Mouse (Mus musculus) bone marrow macrophage, adult 2 months (primary cell): Measurements from ENCODE around the gene Noxo1. TPM values are rescaled to one million over a fixed set of nuclear protein-coding genes. Genes with fewer than 3 reads are reported as not detected.
"Not testable (repeated sequence)": the region's sequence is repeated elsewhere in the genome, so short reads cannot be mapped to it uniquely, and the experiment has no call there.

Source experiments
- H3K27ac ChIP-seq: 2 replicates; pipeline ENCODE4 v1.5.1; 2012; ENCODE audit warnings: low read depth, low read length; ENCODE audit not compliant: insufficient read depth
- H3K4me1 ChIP-seq: 2 replicates; pipeline ENCODE4 v1.6.1; 2012; ENCODE audit warnings: low read length; ENCODE audit not compliant: control insufficient read depth, insufficient read depth
- H3K4me3 ChIP-seq: 2 replicates; pipeline ENCODE4 v1.5.1; 2012; ENCODE audit warnings: mild to moderate bottlenecking, low read length, moderate library complexity; ENCODE audit not compliant: insufficient read depth
- CTCF ChIP-seq: IDR thresholded peaks from 2 replicates; pipeline ENCODE4 v1.5.1; 2012; ENCODE audit warnings: low read depth, mild to moderate bottlenecking, low read length, moderate library complexity
- POLR2A ChIP-seq: IDR thresholded peaks from 2 replicates; pipeline ENCODE4 v1.6.1; 2012; ENCODE audit warnings: mild to moderate bottlenecking, low read depth, low read length, borderline replicate concordance
- polyA plus RNA-seq: library from polyadenylated mRNA; stranded (reverse); fragments of >200 nt; gene quantifications from 2 replicates; pipeline ENCODE4 v1.2.4, GENCODE M21; 2012; ENCODE audit not compliant: missing spikeins, insufficient read depth, insufficient read length

The Noxo1 gene
- polyA plus RNA-seq, 1 experiment: 6.0 TPM

- peaks cover 5% of the 10 kb centered on the region; the same call in 1 of the 2 replicates for H3K4me1 ChIP-seq
- TF ChIP-seq CTCF: no peak
- peak; percentile 82 for TF ChIP-seq POLR2A
- H3K4me3 ChIP-seq: peak overlapping the region; percentile 73
- H3K27ac ChIP-seq: peak overlapping the region; percentile 67
Observed at GRCm38 (mm10) chr17:24719494-24720222, 23.6 kb downstream of the Noxo1 start.

- Histone ChIP-seq H3K4me3 (peak overlapping the region; percentile 67), H3K27ac (peak overlapping the region; percentile 64)
- H3K4me1 ChIP-seq: not testable (repeated sequence)
Observed at GRCm38 (mm10) chr17:24720616-24721015, 24.6 kb downstream of the Noxo1 start.

GRCm38 (mm10) chr17:24721383-24721955, 25.4 kb downstream of the Noxo1 start:
- not testable (repeated sequence) for H3K27ac ChIP-seq, H3K4me1 ChIP-seq
- H3K4me3 ChIP-seq: peak overlapping the region; percentile 53

GRCm38 (mm10) chr17:24722220-24722924, 26.3 kb downstream of the Noxo1 start:
- TF ChIP-seq CTCF: no peak
- TF ChIP-seq POLR2A: no peak
- H3K4me3 ChIP-seq: peak overlapping the region; percentile 35
- peaks cover 5% of the 10 kb centered on the region; the same call in 1 of the 2 replicates for H3K4me1 ChIP-seq
- no peak overlapping the region for H3K27ac ChIP-seq

GRCm38 (mm10) chr17:24723122-24723880, 27.3 kb downstream of the Noxo1 start:
- Histone ChIP-seq H3K4me3 (peak overlapping the region; percentile 78), H3K27ac (peak overlapping the region; percentile 57), H3K4me1 (peaks cover 5% of the 10 kb centered on the region; the same call in 1 of the 2 replicates)
- TF ChIP-seq CTCF (no peak), POLR2A (peak; percentile 32; the same call in 1 of the 2 replicates)

- Histone ChIP-seq H3K4me3 (peak overlapping the region; percentile 78), H3K4me1 (peaks cover 5% of the 10 kb centered on the region; the same call in 1 of the 2 replicates), H3K27ac (peak overlapping the region; percentile 57)
- TF ChIP-seq CTCF (no peak), POLR2A (no peak)
Observed at GRCm38 (mm10) chr17:24723881-24724180, 27.8 kb downstream of the Noxo1 start.

GRCm38 (mm10) chr17:24724184-24724583, 28.1 kb downstream of the Noxo1 start, which contains the start of gene Ndufb10:
Ndufb10 (minus strand) TSS chr17:24724478.
- H3K4me3 ChIP-seq: peak within 1 kb of the TSS; percentile 78
- peaks cover 5% of the 10 kb centered on the region; the same call in 1 of the 2 replicates for H3K4me1 ChIP-seq
- peak within 1 kb of the TSS; percentile 57 for H3K27ac ChIP-seq
- TF ChIP-seq POLR2A (no peak), CTCF (no peak)

- TF ChIP-seq CTCF (no peak), POLR2A (no peak)
- no peak overlapping the region for H3K4me3 ChIP-seq
- no peak overlapping the region for H3K27ac ChIP-seq
- H3K4me1 ChIP-seq: peaks cover 10% of the 10 kb centered on the region
Observed at GRCm38 (mm10) chr17:24725637-24726390, 29.8 kb downstream of the Noxo1 start.

- H3K4me1 ChIP-seq: peaks cover 8% of the 10 kb centered on the region
- no peak within 1 kb of the TSS for H3K4me3 ChIP-seq
- no peak for TF ChIP-seq CTCF
- TF ChIP-seq POLR2A: no peak
- no peak within 1 kb of the TSS for H3K27ac ChIP-seq
Observed at GRCm38 (mm10) chr17:24727618-24728017, 31.6 kb downstream of the Noxo1 start, which contains the start of gene Rpl3l. Rpl3l (plus strand) TSS chr17:24727820.
